Mouse (Mus musculus) neural tube, embryonic 14.5 days (tissue): ENCODE data around the gene Cd9. TPM values are rescaled to one million over a fixed set of nuclear protein-coding genes. Genes with fewer than 3 reads are reported as not detected.

Source experiments
- ATAC-seq: fragments of 200-750 bp; cut with Nextera tagmentation; 2 replicates; pipeline ENCODE4 v1.8.0; 2017; ENCODE audit warnings: low read depth, mild to moderate bottlenecking, moderate TSS enrichment, moderate library complexity
- H3K27ac ChIP-seq: fragments of 300-500 bp; sonication (generic); 2 replicates; pipeline ENCODE4 v1.5.1; 2014; ENCODE audit warnings: low read depth, mild to moderate bottlenecking, control low read depth, low read length, moderate library complexity, mixed read lengths
- H3K27me3 ChIP-seq: fragments of 300-500 bp; sonication (generic); 2 replicates; pipeline ENCODE4 v1.6.1; 2014; ENCODE audit warnings: low read length; ENCODE audit not compliant: control insufficient read depth, insufficient read depth
- H3K36me3 ChIP-seq: fragments of 300-500 bp; sonication (generic); 2 replicates; pipeline ENCODE4 v1.6.1; 2014; ENCODE audit warnings: low read length, mixed read lengths; ENCODE audit not compliant: control insufficient read depth, insufficient read depth
- H3K4me1 ChIP-seq: fragments of 300-500 bp; sonication (generic); 2 replicates; pipeline ENCODE4 v1.6.1; 2014; ENCODE audit warnings: low read length; ENCODE audit not compliant: control insufficient read depth, insufficient read depth
- H3K4me2 ChIP-seq: fragments of 300-500 bp; sonication (generic); 2 replicates; pipeline ENCODE4 v1.6.1; 2014; ENCODE audit warnings: mild to moderate bottlenecking, low read depth, low read length, control low read depth
- H3K4me3 ChIP-seq: fragments of 300-500 bp; sonication (generic); 2 replicates; pipeline ENCODE4 v1.5.1; 2014; ENCODE audit warnings: low read depth, low read length, control low read depth, mixed read lengths
- H3K9ac ChIP-seq: fragments of 300-500 bp; sonication (generic); replicated peaks from 2 replicates; pipeline ENCODE4 v1.6.1; 2014; ENCODE audit warnings: low read depth, mild to moderate bottlenecking, control low read depth, low read length, mixed read lengths
- H3K9me3 ChIP-seq: fragments of 300-500 bp; sonication (generic); 2 replicates; pipeline ENCODE4 v1.6.1; 2016; ENCODE audit warnings: low read length; ENCODE audit not compliant: control insufficient read depth
- WGBS: fragments of 180-500 bp; shearing (Covaris S2); extraction: QIAGEN DNeasy Blood & Tissue Kit; methylation state at CpG from one replicate; pipeline ENCODE4 v1.1.7; 2014; 5-methylcytosine and 5-hydroxymethylcytosine counted together
- polyA plus RNA-seq: library from polyadenylated mRNA; unstranded; fragments of >200 nt; fragmentation: Nextera tagmentation; extraction: Ambion mirVana; gene quantifications from 2 replicates; pipeline ENCODE4 v1.2.1, GENCODE M21; 2014

Cd9 gene
- polyA plus RNA-seq, 1 experiment from 2014 or later = 102 TPM

DNA sequence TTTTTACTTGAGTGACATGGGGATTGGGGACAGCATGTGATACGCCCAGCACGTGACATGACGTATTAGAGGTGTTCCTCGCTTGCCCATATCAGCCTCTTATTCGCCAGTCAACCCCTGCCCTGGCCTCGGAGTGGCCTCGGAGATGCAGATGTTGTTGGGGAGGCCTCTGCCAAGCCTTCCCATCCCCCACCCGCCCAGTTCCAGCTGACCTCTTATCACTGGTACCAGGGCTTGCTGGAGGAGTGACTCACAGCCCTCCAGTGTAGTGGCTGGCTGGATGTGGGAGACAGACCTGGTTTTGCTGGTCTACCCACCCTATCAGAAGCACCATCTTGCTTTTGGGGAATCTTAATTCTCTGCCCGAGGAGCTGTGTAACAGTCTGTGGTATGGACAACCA, 21.3 kb downstream of the Cd9 start:
- no peak for ATAC-seq

DNA sequence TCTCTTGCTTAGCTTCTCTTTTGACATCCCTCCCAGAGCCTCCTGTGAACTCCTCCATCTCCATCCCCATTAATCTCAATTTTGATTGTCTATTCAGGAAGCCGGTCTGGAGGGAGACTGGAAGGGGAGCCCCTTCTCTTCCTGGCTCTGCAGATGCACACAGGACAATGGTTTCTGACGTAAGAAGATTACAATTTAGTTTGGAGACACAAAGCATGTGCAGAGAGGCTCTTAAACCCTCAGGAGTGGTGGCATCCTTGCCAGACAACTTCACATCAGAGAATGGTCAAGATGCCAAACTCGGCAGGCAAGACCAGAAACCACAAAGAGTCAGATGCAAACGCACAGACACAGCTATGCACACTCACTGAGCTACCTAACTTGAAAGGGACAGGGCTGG, 22.7 kb downstream of the Cd9 start:
- H3K9ac ChIP-seq = no peak overlapping the region
- H3K27ac ChIP-seq = no peak overlapping the region
- no peak for ATAC-seq
- H3K27me3 ChIP-seq = no peaks in the 10 kb centered on the region
- H3K4me3 ChIP-seq = no peak overlapping the region
- WGBS = 63% methylated on average over 4 of the region's 4 CpGs
- peaks cover 4% of the 10 kb centered on the region; the same call in 1 of the 2 replicates for H3K4me1 ChIP-seq
- H3K36me3 ChIP-seq = no peaks in the 10 kb centered on the region
- H3K4me2 ChIP-seq = no peak overlapping the region
- H3K9me3 ChIP-seq = no peaks in the 10 kb centered on the region

More for the DNA sequence above, 21.3 kb downstream of the Cd9 start:
- H3K9ac ChIP-seq = no peak overlapping the region
- H3K9me3 ChIP-seq = no peaks in the 10 kb centered on the region
- H3K27ac ChIP-seq = no peak overlapping the region
- H3K4me2 ChIP-seq = no peak overlapping the region
- H3K36me3 ChIP-seq = no peaks in the 10 kb centered on the region
- WGBS = 90% methylated on average over 9 of the region's 9 CpGs
- H3K4me1 ChIP-seq = peaks cover 3% of the 10 kb centered on the region; the same call in 1 of the 2 replicates
- H3K4me3 ChIP-seq = no peak overlapping the region
- no peaks in the 10 kb centered on the region for H3K27me3 ChIP-seq

DNA sequence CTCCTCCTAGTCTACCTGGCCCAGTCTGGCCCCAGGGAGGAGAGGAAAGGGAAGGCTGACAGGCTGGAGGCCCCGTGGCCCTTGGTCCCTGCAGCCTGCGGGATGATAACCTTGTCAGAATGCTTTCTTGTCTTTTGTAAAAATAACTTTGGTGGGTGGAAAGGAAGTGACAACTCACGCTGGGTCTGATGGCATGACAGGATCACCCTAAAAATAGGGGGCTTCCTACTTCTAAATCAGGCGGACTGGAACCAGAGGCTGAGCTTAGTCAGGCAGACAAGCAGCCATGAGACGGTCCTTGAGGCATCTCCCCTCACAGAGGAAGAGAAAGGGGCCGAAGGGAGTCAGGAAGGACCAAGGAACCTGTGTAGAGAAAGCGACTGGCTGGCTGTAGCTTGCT, 23.3 kb downstream of the Cd9 start:
- H3K9ac ChIP-seq = no peak overlapping the region
- 77% methylated on average over 7 of the region's 7 CpGs for WGBS
- H3K4me3 ChIP-seq = no peak overlapping the region
- ATAC-seq = no peak
- H3K4me1 ChIP-seq = peaks cover 4% of the 10 kb centered on the region; the same call in 1 of the 2 replicates
- H3K27me3 ChIP-seq = no peaks in the 10 kb centered on the region
- H3K27ac ChIP-seq = no peak overlapping the region
- H3K9me3 ChIP-seq = no peaks in the 10 kb centered on the region
- H3K4me2 ChIP-seq = no peak overlapping the region
- no peaks in the 10 kb centered on the region for H3K36me3 ChIP-seq

DNA sequence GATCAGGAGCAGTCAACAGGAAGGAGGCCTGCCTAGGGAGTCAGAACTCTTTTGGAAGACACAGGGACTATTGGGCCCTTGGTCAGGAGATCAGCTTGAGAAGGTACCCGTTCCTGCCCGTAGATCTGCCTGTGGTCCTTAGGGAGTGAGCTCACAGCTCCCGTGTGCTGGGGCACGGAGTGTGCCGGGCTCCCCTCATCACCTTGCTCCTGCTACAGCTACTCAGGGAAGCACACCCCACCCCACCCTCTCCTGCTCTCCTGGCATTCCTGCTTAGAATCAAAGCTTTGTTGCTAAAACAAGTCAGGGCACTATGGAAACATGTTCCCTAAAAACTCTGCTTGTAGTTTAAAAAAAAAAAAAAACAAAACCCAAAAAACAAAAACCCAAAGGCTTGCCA, 24.0 kb downstream of the Cd9 start:
- H3K27me3 ChIP-seq = no peaks in the 10 kb centered on the region
- no peaks in the 10 kb centered on the region for H3K36me3 ChIP-seq
- no peak overlapping the region for H3K4me2 ChIP-seq
- no peak for ATAC-seq
- peaks cover 4% of the 10 kb centered on the region; the same call in 1 of the 2 replicates for H3K4me1 ChIP-seq
- no peaks in the 10 kb centered on the region for H3K9me3 ChIP-seq
- no peak overlapping the region for H3K9ac ChIP-seq
- H3K27ac ChIP-seq = no peak overlapping the region
- WGBS = 95% methylated on average over 5 of the region's 5 CpGs
- H3K4me3 ChIP-seq = no peak overlapping the region

DNA sequence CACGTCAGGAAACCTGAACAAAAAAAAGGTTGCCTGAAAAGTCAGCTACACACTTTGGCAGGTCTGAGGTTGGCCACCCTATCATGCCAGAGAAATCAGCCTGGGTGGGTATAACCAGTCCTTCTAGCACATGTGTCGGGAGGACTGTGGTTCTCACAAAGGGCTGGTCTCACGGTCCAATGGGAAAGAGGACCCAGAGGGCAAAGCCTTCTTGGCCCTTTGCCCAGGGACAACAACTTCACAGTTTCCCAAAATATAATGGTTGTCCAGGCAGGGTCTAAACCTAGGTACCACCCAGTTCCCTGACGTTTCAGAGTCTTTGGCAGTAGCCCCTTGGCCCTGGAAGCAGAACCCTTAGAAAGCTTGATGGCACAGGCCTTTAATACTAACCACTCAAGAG, 25.4 kb downstream of the Cd9 start:
- Histone ChIP-seq H3K9me3 (no peaks in the 10 kb centered on the region), H3K9ac (no peak overlapping the region), H3K4me2 (no peak overlapping the region), H3K27ac (no peak overlapping the region), H3K27me3 (no peaks in the 10 kb centered on the region), H3K36me3 (no peaks in the 10 kb centered on the region), H3K4me3 (no peak overlapping the region), H3K4me1 (peaks cover 4% of the 10 kb centered on the region; the same call in 1 of the 2 replicates)
- WGBS = 72% methylated on average over 4 of the region's 4 CpGs
- ATAC-seq = no peak

DNA sequence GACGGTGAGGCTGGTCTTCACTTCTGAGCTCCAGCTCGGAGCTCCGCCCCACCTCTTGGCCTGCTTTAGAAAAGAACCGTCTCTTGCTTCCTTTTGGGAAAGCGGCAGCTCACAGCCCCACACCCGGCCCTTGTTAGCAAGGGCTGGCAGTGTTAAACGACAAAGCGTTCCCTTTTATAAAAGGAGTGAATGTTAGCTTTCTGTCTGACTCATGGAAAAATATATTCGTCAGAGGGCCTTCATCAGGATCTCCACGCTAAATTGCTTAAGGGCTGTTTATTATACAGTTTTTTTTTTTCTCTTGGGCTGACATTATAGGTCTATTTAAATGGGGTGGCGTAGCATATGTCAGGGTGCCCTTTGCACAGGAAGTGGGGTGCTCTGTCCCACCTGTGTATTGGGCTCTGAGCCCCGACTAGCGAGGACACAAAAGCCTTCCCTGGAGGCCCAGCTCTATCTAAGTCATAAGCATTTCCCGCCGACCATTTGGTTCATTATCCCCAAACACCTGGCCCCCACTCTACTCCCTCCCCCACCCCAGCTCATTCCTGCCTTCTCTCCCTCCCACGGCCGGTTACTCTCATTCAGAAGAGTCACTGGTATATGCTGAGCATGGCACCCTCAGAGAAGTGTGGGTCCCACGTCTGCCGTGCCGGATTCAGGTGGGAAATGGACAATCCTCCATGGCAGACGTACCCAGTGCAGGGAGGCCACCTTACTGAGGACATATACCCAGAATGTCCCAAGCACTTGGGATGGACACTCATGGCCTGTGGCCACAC, 26.2 kb downstream of the Cd9 start:
- H3K9ac ChIP-seq = no peak overlapping the region
- no peaks in the 10 kb centered on the region for H3K36me3 ChIP-seq
- no peaks in the 10 kb centered on the region for H3K9me3 ChIP-seq
- WGBS = 53% methylated on average over 21 of the region's 21 CpGs
- no peak overlapping the region for H3K4me3 ChIP-seq
- peaks cover 4% of the 10 kb centered on the region; the same call in 1 of the 2 replicates for H3K4me1 ChIP-seq
- no peak overlapping the region for H3K27ac ChIP-seq
- no peaks in the 10 kb centered on the region for H3K27me3 ChIP-seq
- no peak overlapping the region for H3K4me2 ChIP-seq
- ATAC-seq = 0 out of 2 replicates have a peak, but pooled peaks have one; percentile 15

DNA sequence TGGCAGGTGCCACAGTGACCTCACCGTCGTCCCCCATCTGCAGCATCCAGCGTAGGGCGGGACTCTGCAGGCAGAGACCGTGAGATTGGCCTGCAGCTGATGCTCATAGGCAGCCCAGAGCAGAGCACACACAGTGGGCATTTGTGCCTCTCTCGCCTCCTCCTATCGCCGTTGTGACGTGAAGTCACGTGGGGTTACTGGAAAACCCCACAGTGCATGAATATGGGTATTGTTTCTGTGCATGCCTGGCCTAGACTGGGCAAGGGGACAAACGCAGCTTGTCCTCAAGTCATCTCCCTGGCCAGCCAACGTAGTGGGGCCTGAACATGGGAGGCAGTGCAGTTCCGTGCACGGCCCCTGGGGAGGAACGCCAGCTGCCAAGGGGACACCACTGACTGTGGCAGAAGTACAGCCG, 27.3 kb downstream of the Cd9 start:
- no peaks in the 10 kb centered on the region for H3K36me3 ChIP-seq
- no peak overlapping the region for H3K27ac ChIP-seq
- no peaks in the 10 kb centered on the region for H3K9me3 ChIP-seq
- peak; percentile 88 for ATAC-seq
- no peaks in the 10 kb centered on the region for H3K27me3 ChIP-seq
- 46% methylated on average over 16 of the region's 16 CpGs for WGBS
- no peak overlapping the region for H3K4me3 ChIP-seq
- H3K4me1 ChIP-seq = peaks cover 4% of the 10 kb centered on the region; the same call in 1 of the 2 replicates
- no peak overlapping the region for H3K4me2 ChIP-seq
- H3K9ac ChIP-seq = no peak overlapping the region

DNA sequence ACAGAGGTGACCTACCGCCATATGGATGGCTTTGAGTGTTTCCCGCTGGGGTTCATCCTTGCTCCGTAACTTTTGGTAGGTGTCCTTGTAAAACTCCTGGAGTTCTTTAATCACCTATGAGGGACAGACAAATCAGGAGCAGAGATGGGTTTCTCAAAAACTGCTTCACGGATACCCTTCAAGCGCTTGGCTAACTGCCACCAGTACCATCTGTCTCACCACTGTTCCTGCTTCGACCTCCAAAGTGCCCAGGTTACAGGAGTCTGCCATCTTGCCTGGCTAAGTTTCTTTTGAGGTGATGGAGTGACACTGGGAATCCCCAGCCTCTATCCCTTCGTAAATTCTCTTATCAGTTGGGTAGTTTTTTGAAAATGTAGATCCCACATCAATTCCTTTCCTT, 32.3 kb downstream of the Cd9 start:
- H3K9me3 ChIP-seq = no peaks in the 10 kb centered on the region
- H3K4me2 ChIP-seq = no peak overlapping the region
- no peaks in the 10 kb centered on the region for H3K36me3 ChIP-seq
- no peak for ATAC-seq
- H3K27me3 ChIP-seq = no peaks in the 10 kb centered on the region
- no peak overlapping the region for H3K4me3 ChIP-seq
- no peaks in the 10 kb centered on the region for H3K4me1 ChIP-seq
- 92% methylated on average over 7 of the region's 7 CpGs for WGBS
- H3K9ac ChIP-seq = no peak overlapping the region
- no peak overlapping the region for H3K27ac ChIP-seq

DNA sequence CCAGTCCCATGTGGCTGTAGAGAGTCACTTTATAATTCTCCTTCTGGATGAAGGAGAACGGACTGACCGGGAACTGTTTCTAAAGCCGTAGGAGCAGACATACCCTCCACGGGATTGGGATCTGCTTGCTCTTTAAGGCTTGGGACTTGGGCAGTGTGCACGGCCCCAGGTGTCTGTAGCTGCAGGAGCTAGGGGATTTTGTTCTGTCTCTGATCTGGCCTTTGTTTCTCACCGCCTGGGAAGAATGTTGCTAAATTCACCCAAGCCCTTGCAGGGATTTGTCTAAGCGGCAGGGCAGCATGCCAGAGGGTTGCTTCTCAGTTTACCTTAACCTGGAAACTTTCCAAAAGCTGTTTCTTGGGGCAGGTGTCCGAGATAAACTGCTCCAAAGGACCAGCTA, 32.8 kb downstream of the Cd9 start:
- 80% methylated on average over 8 of the region's 8 CpGs for WGBS
- ATAC-seq = no peak
- no peaks in the 10 kb centered on the region for H3K27me3 ChIP-seq
- no peaks in the 10 kb centered on the region for H3K9me3 ChIP-seq
- no peaks in the 10 kb centered on the region for H3K36me3 ChIP-seq
- no peak overlapping the region for H3K27ac ChIP-seq
- H3K4me3 ChIP-seq = no peak overlapping the region
- H3K4me2 ChIP-seq = no peak overlapping the region
- no peak overlapping the region for H3K9ac ChIP-seq
- no peaks in the 10 kb centered on the region for H3K4me1 ChIP-seq
